Mouse (Mus musculus): ENCODE results near the gene Fads6. TPM values are rescaled to one million over a fixed set of nuclear protein-coding genes. Genes with fewer than 3 reads are reported as not detected.
A peak's percentile ranks its signal among the peaks of the same experiment; 100 is the strongest.

Fads6 gene
- total and polyA plus RNA-seq, 3 experiments: 3.3 to 6.6 TPM; not detected in 1

DNA sequence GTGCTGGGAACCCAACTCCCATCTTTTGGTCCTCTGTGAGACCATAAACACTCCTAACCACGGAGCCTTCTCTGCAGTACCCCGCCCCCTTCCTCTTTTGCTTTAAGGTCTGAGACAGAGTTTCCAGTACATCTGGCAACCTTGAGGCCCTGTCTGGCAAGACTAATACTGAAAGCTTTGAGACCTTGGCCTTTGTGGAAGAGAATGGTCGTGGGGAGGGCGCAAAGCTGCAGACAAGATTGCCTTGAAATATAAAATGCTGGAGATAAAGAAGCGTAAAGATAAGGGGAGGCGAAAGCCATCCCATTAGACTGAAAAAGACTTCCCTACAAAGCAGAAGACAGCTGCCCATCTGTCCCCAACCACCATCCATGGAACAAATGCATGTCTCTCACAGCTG lies 22.0 kb downstream of the Fads6 start:
- no peak overlapping the region for H3K27ac ChIP-seq (ENCODE audit: control insufficient read depth, low read depth, low read length)
- peaks cover 10 to 26% of the 10 kb centered on the region in 2 experiments for H3K4me1 ChIP-seq (ENCODE audit: control insufficient read depth in 1 of 2, insufficient read depth in 2 of 2, low read length in 2 of 2)
- peak; percentile 74 for DNase-seq (ENCODE audit: low read depth, low spot score)
- peak overlapping the region; percentile 81 to 87 for H3K4me3 ChIP-seq (ENCODE audit: control insufficient read depth in 1 of 2, insufficient read depth in 1 of 2, low read depth in 2 of 2, low read length in 2 of 2)
- no peaks in the 10 kb centered on the region for H3K27me3 ChIP-seq (ENCODE audit: control insufficient read depth in 1 of 2, insufficient read depth in 2 of 2, low read length in 2 of 2)
- peak overlapping the region; percentile 93 for H3K9ac ChIP-seq (ENCODE audit: control insufficient read depth, low read depth, low read length, poor library complexity, severe bottlenecking)
- peaks cover 6% of the 10 kb centered on the region; the same call in 1 of the 2 replicates for H3K79me2 ChIP-seq (ENCODE audit: control insufficient read depth, insufficient read depth, low read length, poor library complexity)
- H3K9me3 ChIP-seq (replicated peaks; ENCODE audit: insufficient read depth, low read length): no peaks in the 10 kb centered on the region
- peaks cover 0 to 20% of the 10 kb centered on the region in 2 experiments; a peak in 3 of 4 replicates for H3K36me3 ChIP-seq (ENCODE audit: control insufficient read depth in 1 of 2, insufficient read depth in 2 of 2, low read length in 2 of 2)
- TF ChIP-seq TBP (IDR thresholded peaks at IDR 0.05; ENCODE audit: low read depth, low read length) (no peak), MXI1 (IDR thresholded peaks at IDR 0.05; ENCODE audit: low read depth, low read length) (no peak; the same call in 1 of the 2 replicates), SIN3A (IDR thresholded peaks at IDR 0.05; ENCODE audit: low read length) (peak; percentile 69), ZMIZ1 (IDR thresholded peaks at IDR 0.05; ENCODE audit: low read depth, low read length) (no peak), GATA1 (IDR thresholded peaks at IDR 0.05; ENCODE audit: low read depth, low read length) (peak; percentile 75), NELFE (IDR thresholded peaks at IDR 0.05; ENCODE audit: low read depth, low read length) (no peak), ZNF384 (IDR thresholded peaks at IDR 0.05; ENCODE audit: low read depth, low read length) (no peak), POLR2AphosphoS2 (IDR thresholded peaks at IDR 0.05; ENCODE audit: low read length) (no peak), TCF12 (IDR thresholded peaks at IDR 0.05; ENCODE audit: low read depth, low read length) (0 out of 2 replicates have a peak, but pooled peaks have one; percentile 29), MAZ (IDR thresholded peaks at IDR 0.05; ENCODE audit: low read depth, low read length) (no peak; the same call in 1 of the 2 replicates), BHLHE40 (IDR thresholded peaks at IDR 0.05; ENCODE audit: borderline replicate concordance, low read depth, low read length) (no peak), MEF2A (IDR thresholded peaks at IDR 0.05; ENCODE audit: extremely low read depth, insufficient replicate concordance, low read depth, low read length, poor library complexity, severe bottlenecking) (no peak), HCFC1 (IDR thresholded peaks at IDR 0.05; ENCODE audit: low read depth, low read length) (no peak), RAD21 (IDR thresholded peaks at IDR 0.05; ENCODE audit: low read depth, low read length) (no peak), MYC (IDR thresholded peaks at IDR 0.05; ENCODE audit: low read depth, low read length) (no peak), ZKSCAN1 (IDR thresholded peaks at IDR 0.05; ENCODE audit: low read depth, low read length) (no peak), EP300 (IDR thresholded peaks at IDR 0.05; ENCODE audit: low read depth in 1 of 2, low read length in 2 of 2) (peak in 1 of 2 experiments; percentile 23; a peak in 1 of 4 replicates), RCOR1 (IDR thresholded peaks at IDR 0.05; ENCODE audit: low read depth, low read length) (no peak), ETS1 (IDR thresholded peaks at IDR 0.05; ENCODE audit: low read depth, low read length) (0 out of 2 replicates have a peak, but pooled peaks have one; percentile 10), TAL1 (IDR thresholded peaks at IDR 0.05; ENCODE audit: low read length) (no peak), MAFK (IDR thresholded peaks at IDR 0.05; ENCODE audit: borderline replicate concordance, low read depth, low read length) (no peak), ZC3H11A (IDR thresholded peaks at IDR 0.05; ENCODE audit: low read depth, low read length) (no peak), JUND (IDR thresholded peaks at IDR 0.05; ENCODE audit: low read depth, low read length) (no peak)
